Mouse (Mus musculus) olfactory bulb, adult 2 months (tissue): Measurements from ENCODE around the gene Med14.

Experiments used
- CTCF ChIP-seq: fragments of 200-500 bp; IDR thresholded peaks from 2 replicates; pipeline ENCODE4 v1.5.1; 2012; ENCODE audit warnings: low read depth, mild to moderate bottlenecking, low read length, moderate library complexity; ENCODE audit not compliant: insufficient read depth
- POLR2A ChIP-seq: fragments of 200-500 bp; IDR thresholded peaks from 2 replicates; pipeline ENCODE4 v1.6.1; 2012; ENCODE audit warnings: mild to moderate bottlenecking, low read depth, low read length, moderate library complexity; ENCODE audit not compliant: insufficient read depth

GRCm38 (mm10) chrX:12651906-12652305, 110.0 kb downstream of the Med14 start:
- no peak for TF ChIP-seq POLR2A
- TF ChIP-seq CTCF: no peak
